Mouse (Mus musculus): ENCODE measurements around the gene Nkd2.

The Nkd2 gene

GRCm38 (mm10) chr13:73847465-73847836, at the start of gene Nkd2:
Gene Nkd2, minus strand, starts transcription at chr13:73847631.
- DNase-seq (ENCODE audit: low spot score) = peak; percentile 93

DNA sequence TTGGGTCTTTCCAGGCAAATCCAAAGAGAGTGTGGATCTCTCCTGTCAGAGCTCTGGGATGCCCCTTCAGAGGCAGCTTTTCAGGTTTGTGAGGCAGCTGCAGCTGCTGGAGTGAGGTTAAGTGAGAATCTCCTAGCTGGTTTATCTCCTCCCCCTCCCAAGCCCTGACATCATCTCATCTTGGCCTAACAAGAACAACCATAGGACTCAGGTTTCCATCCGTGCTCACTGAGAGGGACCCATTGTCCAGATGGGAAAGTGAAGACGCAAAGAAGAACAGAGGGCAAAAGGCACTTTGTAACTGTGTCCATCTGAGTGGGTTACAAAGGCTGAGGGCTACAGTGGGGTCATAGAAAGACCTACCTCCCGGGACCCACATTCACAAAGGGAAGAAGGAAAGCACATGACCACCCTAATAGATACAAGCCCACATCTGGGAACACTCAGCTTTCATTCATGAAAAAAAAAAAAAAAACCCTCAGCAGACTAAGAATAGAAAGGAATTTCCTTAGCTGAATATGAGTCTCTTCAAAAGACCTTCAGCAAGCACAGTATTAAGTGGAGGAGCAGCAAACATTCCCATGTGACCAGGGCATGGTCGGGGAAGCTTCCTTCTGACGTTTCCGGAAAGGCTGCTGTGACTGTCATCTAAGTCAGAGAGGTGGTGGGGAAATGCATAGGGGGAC, 45.2 kb upstream of the Nkd2 start:
- peak; percentile 67 for DNase-seq (ENCODE audit: low spot score)

DNA sequence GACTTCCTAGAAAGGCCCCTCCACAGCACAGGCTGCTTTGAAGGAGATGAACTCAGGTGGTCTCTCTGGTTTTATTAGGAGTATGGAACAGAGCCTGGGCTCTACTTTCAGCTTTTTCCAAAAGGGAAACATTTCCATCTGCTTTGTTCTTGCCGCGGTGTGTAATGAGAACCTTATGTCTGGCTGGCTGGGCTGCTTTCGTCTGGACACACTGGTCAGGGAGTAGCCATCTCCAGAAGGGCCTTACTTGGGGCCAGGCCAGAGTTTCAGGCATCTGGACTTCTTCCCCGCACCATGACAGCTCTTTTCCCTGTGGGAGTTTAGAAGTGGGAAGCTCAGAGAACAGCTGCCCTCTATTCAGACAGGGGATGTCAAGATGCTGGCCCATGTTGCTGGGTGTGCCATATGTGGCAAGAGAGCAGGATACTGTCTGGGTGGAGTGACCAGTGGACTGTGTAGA, 40.0 kb upstream of the Nkd2 start:
- peak; percentile 75 for DNase-seq (ENCODE audit: low spot score)

- peak; percentile 19 for DNase-seq (ENCODE audit: low spot score)
Observed at GRCm38 (mm10) chr13:73886601-73887000, 39.2 kb upstream of the Nkd2 start.

- no peak for DNase-seq (ENCODE audit: low spot score)
Observed at GRCm38 (mm10) chr13:73886066-73886465, 38.6 kb upstream of the Nkd2 start.

- DNase-seq (ENCODE audit: low spot score) = no peak
Observed at GRCm38 (mm10) chr13:73885656-73886055, 38.2 kb upstream of the Nkd2 start.

GRCm38 (mm10) chr13:73881347-73881746, 33.9 kb upstream of the Nkd2 start:
- DNase-seq (ENCODE audit: low spot score) = no peak

GRCm38 (mm10) chr13:73879824-73880223, 32.4 kb upstream of the Nkd2 start:
- peak; percentile 15 for DNase-seq (ENCODE audit: low spot score)

DNA sequence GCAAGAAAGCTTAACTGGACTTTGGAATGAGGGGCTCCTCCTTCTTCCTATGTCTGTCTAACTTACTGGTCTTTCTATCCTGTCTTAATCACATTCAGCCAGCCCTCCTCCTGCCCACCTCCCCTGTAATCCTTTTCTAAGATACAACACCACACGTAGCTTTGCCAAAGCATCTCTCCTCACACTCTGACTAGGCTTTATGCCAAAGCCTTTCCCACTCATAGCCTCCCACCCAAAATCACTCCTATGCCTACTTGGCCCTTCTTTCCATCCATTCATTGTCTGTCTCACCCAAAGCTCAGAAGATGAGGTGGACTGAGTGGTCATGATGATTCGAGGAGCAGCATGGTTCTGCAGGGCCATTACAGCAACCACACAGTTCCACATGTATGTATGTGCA, 24.7 kb upstream of the Nkd2 start:
- DNase-seq (ENCODE audit: low spot score) = no peak

DNA sequence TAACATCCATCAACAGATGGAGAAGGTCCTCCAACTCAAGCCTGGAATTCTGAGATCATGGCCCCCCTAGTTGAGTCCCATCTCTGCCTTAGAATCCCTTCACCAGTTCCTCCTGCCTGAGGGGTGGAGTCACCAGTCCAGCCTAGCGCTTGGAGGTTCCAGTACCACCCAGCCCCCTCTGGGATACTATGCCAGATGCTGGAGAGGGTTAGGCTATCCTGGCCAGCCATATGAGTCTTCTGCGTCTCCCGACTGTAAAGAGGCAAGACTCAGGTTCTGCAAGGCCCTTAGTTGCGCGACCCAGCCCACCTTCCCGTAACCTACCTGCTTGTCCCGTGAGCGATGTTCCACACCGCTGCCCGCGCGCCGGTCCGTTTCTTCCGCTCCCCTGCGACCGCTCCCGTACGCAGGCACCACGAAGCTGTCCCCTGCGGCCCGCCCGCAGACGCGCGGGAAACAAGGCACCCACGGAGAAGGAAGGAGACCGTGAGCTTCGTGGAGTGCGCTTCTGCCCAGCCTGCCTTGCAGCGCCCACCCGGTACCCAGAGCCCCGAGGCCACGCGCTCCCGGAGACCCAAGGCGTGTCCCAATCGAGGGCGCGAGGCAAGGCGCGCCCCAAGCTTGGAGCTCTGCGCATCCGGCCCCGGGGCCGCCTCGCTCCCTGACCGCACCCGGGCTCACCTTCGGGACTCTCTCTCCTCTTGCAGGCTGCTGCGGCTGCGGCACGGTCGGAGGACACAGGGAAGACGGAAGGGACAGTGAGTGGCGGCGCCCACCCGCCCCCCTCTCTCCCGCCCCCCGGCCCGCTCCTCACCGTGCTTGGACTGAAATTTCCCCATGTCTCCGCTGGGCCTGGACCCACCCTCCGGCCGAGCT, 604 bp downstream of the Nkd2 start:
- peak; percentile 52 for DNase-seq (ENCODE audit: low spot score)

DNA sequence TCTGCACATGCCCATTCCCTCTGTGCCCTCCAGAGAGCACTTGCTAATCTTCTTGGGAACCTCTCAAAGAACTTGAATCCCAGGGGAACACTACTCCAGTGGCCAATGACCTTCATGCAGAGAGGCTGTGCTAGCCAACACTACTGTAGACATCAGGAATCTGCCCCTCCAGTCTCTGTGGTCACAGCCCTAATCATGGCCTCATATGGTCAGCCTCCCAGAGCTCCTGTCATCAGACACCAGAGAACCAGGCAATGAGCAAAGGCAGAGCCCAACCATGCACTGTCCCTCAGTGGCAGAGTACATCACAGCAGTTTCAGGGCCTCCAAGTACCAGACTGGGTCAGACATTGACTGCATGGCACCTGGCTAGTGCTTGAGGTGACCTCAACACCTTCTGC, 4.7 kb downstream of the Nkd2 start:
- no peak for DNase-seq (ENCODE audit: low spot score)

- peak; percentile 35 for DNase-seq (ENCODE audit: low spot score)
Observed at GRCm38 (mm10) chr13:73839740-73840139, 7.7 kb downstream of the Nkd2 start.

GRCm38 (mm10) chr13:73839137-73839548, 8.3 kb downstream of the Nkd2 start:
- DNase-seq (ENCODE audit: low spot score) = no peak

DNA sequence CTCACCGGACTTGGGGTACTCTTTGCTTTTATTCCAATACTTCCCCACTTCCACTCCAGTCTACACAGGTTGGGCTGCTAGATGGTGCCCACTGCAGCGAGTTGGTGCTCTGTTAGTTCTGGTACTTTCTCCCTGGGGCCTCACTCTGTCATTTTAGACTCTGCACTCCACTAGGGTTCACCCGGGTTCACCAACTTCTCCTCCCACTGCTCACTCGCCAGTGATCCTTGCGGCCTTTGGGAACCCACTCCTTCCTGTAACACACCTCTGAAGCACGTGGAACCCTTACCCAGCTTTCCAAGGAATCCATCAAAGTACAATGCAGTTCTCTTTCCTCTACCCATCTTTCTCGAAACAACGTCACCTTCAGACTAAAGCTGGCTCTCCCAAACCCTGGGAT, 9.7 kb downstream of the Nkd2 start:
- DNase-seq (ENCODE audit: low spot score) = no peak

DNA sequence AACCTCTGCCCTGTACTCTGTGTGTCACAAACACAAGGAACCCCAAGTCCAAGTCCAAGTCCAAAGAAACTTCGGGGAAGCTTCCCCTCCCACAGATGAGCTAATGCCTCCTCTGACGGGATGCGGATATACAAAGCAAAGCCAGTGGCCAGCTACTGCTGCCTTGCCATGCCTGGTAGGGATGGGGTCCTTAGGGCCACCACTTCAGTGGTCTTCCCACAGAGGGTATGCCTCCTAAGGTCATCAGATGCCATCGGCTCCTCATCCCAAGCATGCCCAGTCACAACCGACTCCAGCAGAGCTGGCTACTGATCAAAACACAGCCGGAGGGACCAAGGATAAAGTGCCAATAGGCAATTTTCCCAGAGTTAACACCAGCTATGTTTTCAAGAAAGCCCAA, 10.9 kb downstream of the Nkd2 start:
- DNase-seq (ENCODE audit: low spot score) = no peak

DNA sequence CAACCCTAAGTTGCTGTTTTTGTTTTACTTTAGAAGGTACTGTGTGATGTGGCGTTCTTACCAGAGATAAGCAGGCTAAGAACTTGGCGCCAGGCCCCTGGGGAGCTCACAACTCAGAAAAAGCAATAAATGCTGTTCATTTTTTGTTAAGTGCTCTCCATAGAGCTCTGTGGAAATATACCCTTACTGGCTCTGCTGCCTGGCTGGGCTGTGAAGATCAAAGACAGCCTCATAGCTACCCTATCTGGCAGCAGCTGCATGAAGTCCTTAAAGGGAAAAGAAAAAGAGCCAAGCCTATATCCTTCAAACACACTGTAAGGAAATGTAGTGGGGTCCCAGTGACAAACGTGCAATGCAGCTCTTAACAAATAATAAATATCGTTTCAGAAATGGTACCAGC, 11.6 kb downstream of the Nkd2 start:
- no peak for DNase-seq (ENCODE audit: low spot score)

- DNase-seq (ENCODE audit: low spot score) = peak; percentile 64
Observed at GRCm38 (mm10) chr13:73833809-73834208, 13.6 kb downstream of the Nkd2 start.

- peak; percentile 84 for DNase-seq (ENCODE audit: low spot score)
Observed at GRCm38 (mm10) chr13:73831486-73831885, 15.9 kb downstream of the Nkd2 start.

DNA sequence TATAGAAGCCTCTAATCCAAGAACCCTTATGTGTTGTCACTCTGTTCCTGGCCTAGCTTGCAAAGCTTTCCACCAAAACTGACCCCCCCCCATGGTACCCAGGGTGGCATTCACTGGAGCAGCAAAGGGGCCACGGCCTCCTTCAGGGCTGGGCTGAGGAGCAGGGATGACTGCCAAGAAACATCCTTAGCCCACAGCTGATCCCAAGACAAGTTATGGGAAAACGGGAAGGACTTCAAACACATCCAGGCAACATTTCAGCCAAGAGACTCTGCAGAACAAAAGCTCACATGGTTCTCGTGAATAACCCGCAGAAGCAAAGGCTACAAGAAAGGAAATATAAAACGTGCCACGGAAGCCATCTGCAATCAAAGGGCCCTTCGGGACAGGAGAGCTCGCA, 20.2 kb downstream of the Nkd2 start:
- no peak for DNase-seq (ENCODE audit: low spot score)

DNA sequence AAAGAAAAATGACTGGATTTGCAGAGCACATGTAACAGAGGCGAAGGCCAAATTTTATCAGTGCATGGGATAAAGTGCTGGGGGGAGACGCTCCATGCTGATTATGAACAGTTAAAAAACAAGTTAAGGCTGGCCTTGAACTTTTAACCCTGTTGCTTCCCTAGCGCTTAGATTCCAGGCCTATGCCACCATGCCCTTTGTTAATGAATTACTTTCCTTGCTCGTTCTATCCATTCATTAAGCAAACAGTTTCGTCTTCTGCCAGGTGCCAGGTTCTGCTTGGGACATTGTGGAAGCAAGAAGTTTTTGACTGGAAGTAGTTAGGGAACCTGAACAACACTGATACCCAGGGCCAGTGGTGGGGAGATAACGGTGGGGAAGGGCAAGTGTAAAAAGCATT, 23.7 kb downstream of the Nkd2 start:
- DNase-seq (ENCODE audit: low spot score) = no peak

- peak; percentile 75 for DNase-seq (ENCODE audit: low spot score)
Observed at GRCm38 (mm10) chr13:73822187-73822800, 25.1 kb downstream of the Nkd2 start.

DNA sequence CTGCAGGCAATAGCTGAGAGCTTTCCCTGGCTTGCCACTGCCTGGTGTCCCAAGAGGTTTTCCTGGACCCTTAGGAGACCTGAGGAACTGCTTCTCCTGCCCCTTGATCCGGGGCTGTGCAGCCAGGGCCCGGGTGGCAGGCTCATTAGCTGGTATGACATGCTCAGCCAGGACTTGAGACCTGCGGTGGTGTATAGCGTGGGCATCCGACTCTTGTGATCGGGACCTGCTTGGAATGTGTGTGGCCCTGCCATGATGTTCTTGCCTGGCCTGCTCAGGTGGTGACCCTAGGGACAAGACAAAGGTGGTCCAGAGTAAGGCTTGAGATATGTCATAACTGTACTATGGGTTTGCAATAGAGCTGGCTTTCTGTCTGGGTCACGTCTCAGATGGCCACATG, 26.2 kb downstream of the Nkd2 start:
- DNase-seq (ENCODE audit: low spot score) = no peak

- no peak for DNase-seq (ENCODE audit: low spot score)
Observed at GRCm38 (mm10) chr13:73818921-73819320, 28.5 kb downstream of the Nkd2 start.

Measured in embryo, embryonic 10.5 days (tissue).